Mouse (Mus musculus) liver, embryonic 12.5 days (tissue): ENCODE results near the gene Dhfr. TPM values are rescaled to one million over a fixed set of nuclear protein-coding genes. Genes with fewer than 3 reads are reported as not detected.
A peak's percentile ranks its signal among the peaks of the same experiment; 100 is the strongest.
"Not testable (repeated sequence)": the region's sequence is repeated elsewhere in the genome, so short reads cannot be mapped to it uniquely, and the experiment has no call there.

Experiments
- ATAC-seq: fragments of 200-750 bp; cut with Nextera tagmentation; 2 replicates; pipeline ENCODE4 v1.8.0; 2017; ENCODE audit warnings: moderate number of reproducible peaks, mild to moderate bottlenecking, moderate library complexity
- H3K27ac ChIP-seq: fragments of 300-500 bp; sonication (generic); 2 replicates; pipeline ENCODE4 v1.5.1; 2016; ENCODE audit warnings: mild to moderate bottlenecking
- H3K27me3 ChIP-seq: fragments of 300-500 bp; sonication (generic); replicated peaks from 2 replicates; pipeline ENCODE4 v1.6.1; 2016; ENCODE audit warnings: mild to moderate bottlenecking, moderate library complexity
- H3K36me3 ChIP-seq: fragments of 300-500 bp; sonication (generic); 2 replicates; pipeline ENCODE4 v1.6.1; 2016; ENCODE audit warnings: mild to moderate bottlenecking, moderate library complexity
- H3K4me1 ChIP-seq: fragments of 300-500 bp; sonication (generic); 2 replicates; pipeline ENCODE4 v1.6.1; 2016
- H3K4me2 ChIP-seq: fragments of 300-500 bp; sonication (generic); 2 replicates; pipeline ENCODE4 v1.6.1; 2016; ENCODE audit warnings: mild to moderate bottlenecking, moderate library complexity
- H3K4me3 ChIP-seq: fragments of 300-500 bp; sonication (generic); 2 replicates; pipeline ENCODE4 v1.5.1; 2016; ENCODE audit warnings: mild to moderate bottlenecking, moderate library complexity
- H3K9ac ChIP-seq: fragments of 300-500 bp; sonication (generic); 2 replicates; pipeline ENCODE4 v1.6.1; 2016; ENCODE audit warnings: mild to moderate bottlenecking, moderate library complexity
- H3K9me3 ChIP-seq: fragments of 300-500 bp; sonication (generic); replicated peaks from 2 replicates; pipeline ENCODE4 v1.6.1; 2016; ENCODE audit warnings: mild to moderate bottlenecking, moderate library complexity
- WGBS: fragments of 180-500 bp; shearing (Covaris S2); methylation state at CpG from one replicate; pipeline ENCODE4 v1.1.7; 2016; ENCODE audit not compliant: insufficient replicate concordance; 5-methylcytosine and 5-hydroxymethylcytosine counted together
- polyA plus RNA-seq: library from polyadenylated mRNA; unstranded; fragments of >200 nt; fragmentation: Nextera tagmentation; extraction: Ambion mirVana; gene quantifications from 2 replicates; pipeline ENCODE4 v1.2.1, GENCODE M21; 2016

Gene Dhfr
- polyA plus RNA-seq, 1 experiment from 2014 or later: 19.9 TPM

DNA sequence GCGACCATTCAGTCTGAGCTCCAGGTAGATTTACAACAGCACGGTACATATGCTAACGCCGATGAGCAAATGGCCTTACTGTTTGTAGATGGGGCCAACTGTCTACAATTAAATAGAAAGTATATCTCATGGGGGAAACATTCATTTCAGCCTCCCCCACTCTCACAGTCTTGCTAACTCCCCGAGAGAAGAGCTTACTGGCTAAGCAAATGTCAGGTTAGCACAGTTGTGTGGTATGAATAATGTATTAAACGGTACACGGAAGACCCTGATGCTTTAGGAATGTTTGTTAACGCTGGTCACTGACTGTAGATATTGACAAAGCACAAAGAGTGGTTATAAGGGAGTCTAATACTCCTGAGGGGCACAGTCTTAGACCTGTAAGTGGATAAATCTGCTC is 10.5 kb upstream of the Dhfr start:
- Histone ChIP-seq H3K4me2 (no peak overlapping the region), H3K4me3 (no peak overlapping the region), H3K36me3 (peaks cover 86% of the 10 kb centered on the region), H3K27me3 (no peaks in the 10 kb centered on the region), H3K9me3 (no peaks in the 10 kb centered on the region), H3K27ac (no peak overlapping the region), H3K9ac (no peak overlapping the region), H3K4me1 (no peaks in the 10 kb centered on the region)
- no peak for ATAC-seq
- 89% methylated on average over 8 of the region's 8 CpGs for WGBS

DNA sequence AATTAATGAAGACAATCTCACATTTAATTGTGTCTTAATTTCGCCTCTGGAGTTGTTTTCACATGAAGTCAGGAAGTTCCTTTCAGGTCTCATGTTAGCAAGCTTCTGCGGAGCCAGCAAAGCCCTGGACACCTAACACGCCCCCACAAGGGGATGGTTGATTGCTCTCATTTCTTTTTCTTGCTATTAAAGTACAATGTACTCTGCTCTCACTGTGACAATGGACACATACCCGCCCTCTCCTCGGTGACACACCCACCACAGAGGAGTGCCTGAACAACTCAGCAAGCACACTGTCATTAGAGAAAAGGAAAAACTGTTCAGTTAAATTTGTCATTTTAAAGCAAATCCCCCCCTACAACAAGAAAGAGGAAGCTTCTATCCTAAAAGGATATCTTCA is 8.2 kb upstream of the Dhfr start:
- Histone ChIP-seq H3K36me3 (peaks cover 89% of the 10 kb centered on the region), H3K4me3 (no peak overlapping the region), H3K9ac (no peak overlapping the region), H3K27me3 (no peaks in the 10 kb centered on the region), H3K4me2 (no peak overlapping the region), H3K27ac (no peak overlapping the region), H3K4me1 (no peaks in the 10 kb centered on the region), H3K9me3 (no peaks in the 10 kb centered on the region)
- WGBS: 83% methylated on average over 5 of the region's 5 CpGs
- ATAC-seq: no peak

DNA sequence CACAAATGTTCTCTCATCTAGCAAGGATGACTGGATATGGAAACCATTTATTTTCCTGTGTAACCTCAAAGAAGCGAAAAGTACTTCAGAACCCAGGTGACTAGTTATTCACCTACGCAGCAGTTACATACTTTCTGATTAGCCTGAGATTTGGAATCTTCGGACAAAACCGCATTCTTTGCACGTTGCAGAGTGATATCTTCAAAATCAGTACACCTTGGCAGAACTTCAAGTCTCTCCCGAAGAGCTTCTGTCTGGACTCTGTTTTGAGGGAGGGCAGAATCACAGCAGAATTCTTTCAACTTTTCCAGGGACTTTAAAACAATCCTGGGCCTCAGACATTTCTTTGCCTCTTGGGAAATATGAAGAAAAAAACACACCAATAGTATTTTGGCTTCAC is 3.4 kb upstream of the Dhfr start:
- Histone ChIP-seq H3K36me3 (peaks cover 55% of the 10 kb centered on the region), H3K9ac (no peak overlapping the region), H3K4me1 (peaks cover 22% of the 10 kb centered on the region), H3K27me3 (no peaks in the 10 kb centered on the region), H3K9me3 (no peaks in the 10 kb centered on the region), H3K4me3 (no peak overlapping the region), H3K27ac (no peak overlapping the region), H3K4me2 (no peak overlapping the region)
- 85% methylated on average over 6 of the region's 6 CpGs for WGBS
- no peak for ATAC-seq

DNA sequence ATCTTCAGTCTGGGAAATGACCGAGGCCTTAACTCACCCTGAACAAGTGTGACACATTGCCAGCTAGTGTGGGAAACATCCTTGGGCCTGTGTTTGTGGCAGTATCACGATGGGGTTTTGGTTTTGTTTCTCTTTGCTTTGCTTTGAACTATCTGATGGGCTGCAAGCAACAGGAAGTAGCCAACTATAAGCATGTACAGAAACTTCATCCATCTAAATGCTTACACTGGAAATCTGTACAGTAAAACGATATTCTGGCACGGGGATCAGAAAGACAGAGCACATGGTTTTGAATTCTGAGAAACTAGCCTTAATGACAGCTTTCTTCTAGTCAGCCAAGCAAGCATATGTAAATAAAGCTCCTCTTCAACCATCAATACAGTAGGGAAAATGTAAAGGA is 570 bp upstream of the Dhfr start:
- Histone ChIP-seq H3K36me3 (peaks cover 52% of the 10 kb centered on the region), H3K4me3 (peak overlapping the region; percentile 84), H3K4me2 (peak overlapping the region; percentile 94), H3K9me3 (no peaks in the 10 kb centered on the region), H3K27me3 (no peaks in the 10 kb centered on the region), H3K27ac (peak overlapping the region; percentile 57), H3K4me1 (peaks cover 34% of the 10 kb centered on the region), H3K9ac (peak overlapping the region; percentile 78)
- no peak for ATAC-seq
- 18% methylated on average over 4 of the region's 4 CpGs for WGBS

DNA sequence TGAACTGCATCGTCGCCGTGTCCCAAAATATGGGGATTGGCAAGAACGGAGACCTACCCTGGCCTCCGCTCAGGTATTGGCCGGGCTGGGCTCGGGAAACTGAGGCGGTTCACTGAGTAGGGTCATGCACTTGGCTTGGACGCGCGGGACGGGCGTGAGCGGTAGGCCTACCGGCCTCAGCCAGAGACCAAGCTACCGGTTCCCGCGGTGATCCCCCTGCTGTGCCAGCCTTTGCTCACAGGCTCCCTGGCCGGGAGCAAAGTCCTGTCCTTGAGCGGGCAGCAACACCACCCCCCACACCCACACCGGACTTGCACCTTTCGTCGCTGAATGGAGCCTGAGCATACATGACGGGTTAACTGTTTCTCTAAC is 732 bp downstream of the Dhfr start:
- H3K27ac ChIP-seq: peak overlapping the region; percentile 80
- H3K4me1 ChIP-seq: peaks cover 34% of the 10 kb centered on the region
- H3K36me3 ChIP-seq: peaks cover 56% of the 10 kb centered on the region
- ATAC-seq: peak; percentile 48
- H3K27me3 ChIP-seq: no peaks in the 10 kb centered on the region
- H3K9me3 ChIP-seq: no peaks in the 10 kb centered on the region
- H3K4me3 ChIP-seq: peak overlapping the region; percentile 84
- peak overlapping the region; percentile 86 for H3K9ac ChIP-seq
- WGBS: under 1% methylated on average over 24 of the region's 24 CpGs
- peak overlapping the region; percentile 94 for H3K4me2 ChIP-seq

DNA sequence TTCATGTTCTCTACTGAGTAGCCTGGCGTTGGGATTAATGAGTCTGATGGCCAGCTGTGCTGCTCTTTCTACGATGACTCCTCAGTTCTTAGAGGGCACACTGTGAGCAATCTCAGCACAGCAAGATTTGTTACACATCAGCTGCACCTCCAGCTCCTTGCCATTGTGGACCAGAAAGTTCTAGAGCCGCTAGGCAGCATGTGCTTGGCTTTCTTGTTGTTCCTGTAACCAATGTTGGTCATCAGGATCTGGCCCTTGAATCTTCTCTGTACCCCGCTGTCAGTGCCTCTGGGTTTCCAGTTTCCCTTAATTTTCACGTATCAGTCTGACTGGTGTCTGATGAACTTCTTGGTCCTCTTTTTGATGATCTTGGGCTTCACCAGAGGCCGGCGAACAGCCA is 1.9 kb downstream of the Dhfr start:
- peak overlapping the region; percentile 94 for H3K4me2 ChIP-seq
- H3K27me3 ChIP-seq: no peaks in the 10 kb centered on the region
- H3K36me3 ChIP-seq: peaks cover 56% of the 10 kb centered on the region
- peak overlapping the region; percentile 84 for H3K4me3 ChIP-seq
- peak overlapping the region; percentile 86; the same call in 1 of the 2 replicates for H3K9ac ChIP-seq
- peaks cover 38% of the 10 kb centered on the region for H3K4me1 ChIP-seq
- no peak for ATAC-seq
- no peak overlapping the region for H3K27ac ChIP-seq
- H3K9me3 ChIP-seq: no peaks in the 10 kb centered on the region
- WGBS: 78% methylated on average over 7 of the region's 7 CpGs

DNA sequence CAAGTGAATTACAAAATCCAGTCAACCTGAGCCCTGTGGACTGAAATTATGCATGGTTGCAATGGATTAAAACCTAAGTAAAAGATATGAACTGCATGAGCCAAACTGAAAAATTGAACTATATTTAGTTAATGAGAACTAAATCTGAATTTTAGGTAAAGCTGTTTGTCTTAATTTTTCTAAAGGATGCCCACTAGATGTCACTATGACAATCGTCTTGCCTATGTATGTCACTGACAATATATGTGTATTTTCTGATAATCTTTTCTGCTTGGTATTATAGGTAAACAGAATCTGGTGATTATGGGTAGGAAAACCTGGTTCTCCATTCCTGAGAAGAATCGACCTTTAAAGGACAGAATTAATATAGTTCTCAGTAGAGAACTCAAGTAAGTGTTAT is 3.1 kb downstream of the Dhfr start:
- Histone ChIP-seq H3K9ac (no peak overlapping the region), H3K36me3 (peaks cover 59% of the 10 kb centered on the region), H3K9me3 (no peaks in the 10 kb centered on the region), H3K4me2 (no peak overlapping the region), H3K27ac (no peak overlapping the region), H3K4me3 (no peak overlapping the region), H3K27me3 (no peaks in the 10 kb centered on the region), H3K4me1 (peaks cover 38% of the 10 kb centered on the region)
- 38% methylated on average over 2 of the region's 2 CpGs for WGBS
- no peak for ATAC-seq

DNA sequence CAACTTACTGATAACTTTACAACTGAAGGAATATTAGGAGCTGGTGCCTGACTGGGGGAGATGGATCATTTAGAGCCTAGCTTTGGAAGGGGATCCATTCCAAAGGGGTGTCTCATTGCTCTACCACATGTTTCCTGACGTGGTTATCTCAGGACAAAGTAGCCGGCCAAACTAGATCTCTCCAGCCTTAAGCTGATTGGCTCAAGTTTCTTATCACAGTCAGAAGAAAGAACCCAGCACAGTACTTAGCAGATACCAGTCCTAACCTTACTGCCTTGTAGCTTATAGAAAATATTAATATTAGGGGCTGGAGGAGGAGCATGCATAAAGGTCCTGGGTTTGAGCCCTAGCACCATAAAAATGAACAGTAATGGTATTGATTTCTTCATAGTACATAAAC is 7.1 kb downstream of the Dhfr start:
- Histone ChIP-seq H3K4me2 (no peak overlapping the region), H3K4me1 (peaks cover 14% of the 10 kb centered on the region), H3K9ac (no peak overlapping the region), H3K9me3 (no peaks in the 10 kb centered on the region), H3K4me3 (no peak overlapping the region), H3K36me3 (peaks cover 95% of the 10 kb centered on the region), H3K27me3 (no peaks in the 10 kb centered on the region), H3K27ac (no peak overlapping the region)
- WGBS: 15% methylated on average over 2 of the region's 2 CpGs
- peak; percentile 55; the same call in 1 of the 2 replicates for ATAC-seq

DNA sequence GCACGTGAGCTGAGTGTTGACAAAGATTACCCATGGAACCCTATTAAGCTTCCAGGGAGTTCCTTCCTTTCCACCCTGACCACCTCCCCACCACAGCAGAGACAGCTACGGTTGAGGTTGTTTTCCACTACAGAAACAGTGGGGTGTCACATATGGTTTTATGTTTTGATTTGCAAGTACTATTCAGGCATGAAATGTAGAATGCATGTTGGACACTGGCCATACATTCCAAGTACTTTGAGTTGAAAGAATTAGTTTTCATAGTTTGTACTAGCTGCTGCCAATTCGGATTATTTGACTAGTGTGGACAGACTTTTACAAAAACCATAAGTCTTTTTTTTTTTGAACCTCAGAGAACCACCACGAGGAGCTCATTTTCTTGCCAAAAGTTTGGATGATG is 10.8 kb downstream of the Dhfr start:
- Histone ChIP-seq H3K27ac (no peak overlapping the region), H3K4me3 (no peak overlapping the region), H3K36me3 (peaks cover 96% of the 10 kb centered on the region), H3K27me3 (no peaks in the 10 kb centered on the region), H3K4me2 (no peak overlapping the region), H3K4me1 (peaks cover 7% of the 10 kb centered on the region), H3K9me3 (no peaks in the 10 kb centered on the region), H3K9ac (no peak overlapping the region)
- no peak for ATAC-seq
- WGBS: 81% methylated on average over 4 of the region's 4 CpGs

DNA sequence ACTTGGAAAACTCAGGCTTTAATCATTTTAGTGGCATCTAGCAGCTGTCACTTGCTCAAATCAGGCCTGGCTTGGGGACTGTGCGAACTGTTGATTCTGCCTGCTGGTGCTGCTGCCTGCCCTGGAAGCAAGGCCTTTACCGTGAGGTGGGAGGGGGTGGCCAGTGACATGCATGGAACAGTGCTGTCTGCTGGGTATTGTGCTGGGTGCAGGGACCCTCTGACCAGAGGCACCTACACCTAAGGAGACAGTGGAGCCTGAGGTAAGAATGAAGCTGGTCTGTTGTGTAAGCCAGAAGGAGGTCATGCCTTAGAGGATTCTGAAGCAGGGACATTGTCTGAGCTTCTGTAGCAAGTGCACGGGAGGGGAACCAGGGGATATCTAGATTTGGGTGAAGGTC is 16.3 kb downstream of the Dhfr start:
- Histone ChIP-seq H3K4me3 (no peak overlapping the region), H3K4me1 (no peaks in the 10 kb centered on the region), H3K4me2 (no peak overlapping the region), H3K27me3 (no peaks in the 10 kb centered on the region), H3K27ac (no peak overlapping the region), H3K9me3 (no peaks in the 10 kb centered on the region), H3K9ac (no peak overlapping the region), H3K36me3 (peaks cover 83% of the 10 kb centered on the region)
- no peak for ATAC-seq
- 87% methylated on average over 3 of the region's 3 CpGs for WGBS

DNA sequence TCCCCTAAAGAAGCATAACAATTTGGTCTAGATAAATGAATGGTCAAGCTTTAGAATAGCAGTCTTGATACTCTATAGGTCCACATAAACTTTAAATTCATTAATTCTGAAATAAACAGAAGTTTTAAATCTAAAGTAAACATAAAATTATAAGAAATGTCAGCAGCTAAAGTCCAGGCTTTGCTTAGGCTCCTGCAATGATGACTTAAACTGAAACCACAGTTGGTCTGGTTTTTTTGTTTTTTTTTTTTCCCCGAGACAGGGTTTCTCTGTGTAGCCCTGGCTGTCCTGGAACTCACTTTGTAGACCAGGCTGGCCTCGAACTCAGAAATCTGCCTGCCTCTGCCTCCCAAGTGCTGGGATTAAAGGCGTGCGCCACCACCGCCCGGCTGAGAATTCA is 16.9 kb downstream of the Dhfr start:
- H3K36me3 ChIP-seq: peaks cover 81% of the 10 kb centered on the region

DNA sequence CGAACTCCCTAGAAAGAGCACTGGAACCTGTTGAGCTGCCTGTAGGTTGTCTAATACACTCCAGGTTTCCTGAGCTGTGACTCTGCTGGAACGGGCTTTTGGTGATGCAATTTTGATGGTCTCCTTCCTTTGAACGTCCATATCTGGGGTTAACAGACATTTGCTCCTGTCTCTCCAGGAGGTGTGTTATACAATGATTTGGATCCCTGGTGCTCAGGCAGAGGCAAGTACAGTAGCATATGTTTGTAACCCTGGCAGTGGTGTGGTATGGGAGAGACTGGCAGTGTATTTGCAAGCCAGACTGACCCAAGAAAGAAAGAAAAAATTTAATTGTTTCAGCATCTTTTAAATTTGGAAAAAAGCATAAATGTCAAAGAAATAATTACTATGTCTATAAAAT is 32.8 kb downstream of the Dhfr start:
- Histone ChIP-seq H3K4me2 (no peak overlapping the region), H3K36me3 (peaks cover 43% of the 10 kb centered on the region), H3K27ac (no peak overlapping the region), H3K27me3 (no peaks in the 10 kb centered on the region), H3K4me1 (peaks cover 11% of the 10 kb centered on the region; the same call in 1 of the 2 replicates), H3K4me3 (no peak overlapping the region), H3K9ac (no peak overlapping the region), H3K9me3 (no peaks in the 10 kb centered on the region)
- peak; percentile 68 for ATAC-seq
- 39% methylated on average over 3 of the region's 3 CpGs for WGBS

More for the DNA sequence above, 16.9 kb downstream of the Dhfr start:
- H3K27me3 ChIP-seq, H3K27ac ChIP-seq, H3K4me1 ChIP-seq, ATAC-seq, H3K4me3 ChIP-seq, H3K4me2 ChIP-seq, H3K9ac ChIP-seq, H3K9me3 ChIP-seq: not testable (repeated sequence)
- WGBS: 87% methylated on average over 6 of the region's 6 CpGs

DNA sequence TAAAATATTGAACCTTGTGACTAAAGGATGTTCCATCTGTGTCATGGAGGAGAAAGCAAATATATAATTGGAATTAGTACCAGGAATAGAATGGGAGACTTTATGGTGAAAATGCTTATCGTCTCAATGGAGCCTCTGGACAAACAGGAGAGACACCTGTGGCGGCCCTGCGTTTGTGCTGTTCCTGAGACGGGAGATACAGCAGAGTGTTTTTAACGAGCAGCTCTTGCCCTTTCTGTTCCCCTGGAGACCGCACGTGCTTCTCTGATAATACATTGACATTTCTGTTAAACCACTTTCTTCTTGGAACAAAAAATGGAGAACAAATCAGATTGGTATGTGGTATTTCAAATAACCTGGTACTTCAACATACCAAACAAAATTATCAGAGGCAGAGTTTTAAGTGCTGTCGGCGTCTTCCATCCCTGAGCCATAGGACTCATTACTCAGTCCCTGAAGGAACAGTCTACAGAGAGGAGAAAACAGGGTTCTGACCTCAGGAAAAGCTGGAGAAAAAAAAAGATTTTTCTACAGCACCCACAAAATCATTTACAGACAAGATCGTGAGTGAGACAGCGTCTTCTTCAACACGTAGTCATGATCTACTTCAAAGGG is 38.6 kb downstream of the Dhfr start:
- Histone ChIP-seq H3K4me1 (no peaks in the 10 kb centered on the region), H3K27ac (no peak overlapping the region), H3K27me3 (no peaks in the 10 kb centered on the region), H3K9ac (no peak overlapping the region), H3K36me3 (no peaks in the 10 kb centered on the region), H3K4me3 (no peak overlapping the region), H3K9me3 (no peaks in the 10 kb centered on the region), H3K4me2 (no peak overlapping the region)
- ATAC-seq: no peak
- WGBS: 80% methylated on average over 12 of the region's 12 CpGs
